Mouse (Mus musculus) kidney, embryonic 16.5 days (tissue): Measurements from ENCODE around the gene Krt1. TPM values are rescaled to one million over a fixed set of nuclear protein-coding genes. Genes with fewer than 3 reads are reported as not detected.

Experiments
- ATAC-seq: fragments of 200-750 bp; cut with Nextera tagmentation; 2 replicates; pipeline ENCODE4 v1.8.0; 2017; ENCODE audit warnings: moderate TSS enrichment; ENCODE audit not compliant: low FRiP score, low TSS enrichment
- H3K27ac ChIP-seq: fragments of 300-500 bp; sonication (generic); 2 replicates; pipeline ENCODE4 v1.5.1; 2014; ENCODE audit warnings: low read length
- H3K27me3 ChIP-seq: fragments of 300-500 bp; sonication (generic); 2 replicates; pipeline ENCODE4 v1.6.1; 2014; ENCODE audit warnings: low read length, control low read depth, mixed read lengths; ENCODE audit not compliant: insufficient read depth
- H3K36me3 ChIP-seq: fragments of 300-500 bp; sonication (generic); 2 replicates; pipeline ENCODE4 v1.6.1; 2014; ENCODE audit warnings: low read length, control low read depth, mixed read lengths; ENCODE audit not compliant: insufficient read depth
- H3K4me1 ChIP-seq: fragments of 300-500 bp; sonication (generic); 2 replicates; pipeline ENCODE4 v1.6.1; 2014; ENCODE audit warnings: low read length, control low read depth, mixed read lengths; ENCODE audit not compliant: insufficient read depth
- H3K4me2 ChIP-seq: fragments of 300-500 bp; sonication (generic); replicated peaks from 2 replicates; pipeline ENCODE4 v1.6.1; 2014; ENCODE audit warnings: low read depth, low read length
- H3K4me3 ChIP-seq: fragments of 300-500 bp; sonication (generic); 2 replicates; pipeline ENCODE4 v1.5.1; 2014; ENCODE audit warnings: mild to moderate bottlenecking, low read length
- H3K9ac ChIP-seq: fragments of 300-500 bp; sonication (generic); replicated peaks from 2 replicates; pipeline ENCODE4 v1.6.1; 2014; ENCODE audit warnings: low read length
- H3K9me3 ChIP-seq: fragments of 300-500 bp; sonication (generic); 2 replicates; pipeline ENCODE4 v1.6.1; 2016; ENCODE audit warnings: low read length, control low read depth
- WGBS: fragments of 180-500 bp; shearing (Covaris S2); extraction: QIAGEN DNeasy Blood & Tissue Kit; methylation state at CpG from one replicate; pipeline ENCODE4 v1.1.7; 2014; 5-methylcytosine and 5-hydroxymethylcytosine counted together
- microRNA-seq: library from miRNA; unstranded; fragments of <30 nt; microRNA quantifications from one replicate; pipeline ENCODE4, GENCODE M21; 2016
- polyA plus RNA-seq: library from polyadenylated mRNA; unstranded; fragments of >200 nt; fragmentation: Nextera tagmentation; extraction: Ambion mirVana; gene quantifications from 2 replicates; pipeline ENCODE4 v1.2.1, GENCODE M21; 2015

Krt1 gene
- polyA plus RNA-seq, 1 experiment from 2014 or later, result 0.57 TPM

GRCm38 (mm10) chr15:101829441-101829840 lies 21.2 kb downstream of the Krt1 start:
- peaks cover 3% of the 10 kb centered on the region; the same call in 1 of the 2 replicates for H3K27me3 ChIP-seq
- no peak for ATAC-seq
- H3K27ac ChIP-seq, result no peak overlapping the region
- H3K9ac ChIP-seq, result no peak overlapping the region
- no peaks in the 10 kb centered on the region for H3K4me1 ChIP-seq
- 81% methylated on average over 5 of the region's 5 CpGs for WGBS
- H3K9me3 ChIP-seq, result no peaks in the 10 kb centered on the region
- H3K4me2 ChIP-seq, result no peak overlapping the region
- no peak overlapping the region for H3K4me3 ChIP-seq
- H3K36me3 ChIP-seq, result no peaks in the 10 kb centered on the region

GRCm38 (mm10) chr15:101821786-101822185 lies 28.8 kb downstream of the Krt1 start:
- Histone ChIP-seq H3K4me2 (no peak overlapping the region), H3K9me3 (no peaks in the 10 kb centered on the region), H3K9ac (no peak overlapping the region), H3K4me3 (no peak overlapping the region), H3K36me3 (no peaks in the 10 kb centered on the region), H3K4me1 (peaks cover 3% of the 10 kb centered on the region; the same call in 1 of the 2 replicates), H3K27me3 (no peaks in the 10 kb centered on the region), H3K27ac (no peak overlapping the region)
- no peak for ATAC-seq
- WGBS, result 35% methylated on average over 3 of the region's 3 CpGs

GRCm38 (mm10) chr15:101817875-101818274 lies 32.7 kb downstream of the Krt1 start, which contains the start of gene Krt2:
Gene Krt2, minus strand, starts transcription at chr15:101818169.
- WGBS, result 80% methylated on average over 16 of the region's 16 CpGs
- Histone ChIP-seq H3K27me3 (no peaks in the 10 kb centered on the region), H3K27ac (no peak within 1 kb of the TSS), H3K4me2 (no peak within 1 kb of the TSS), H3K9me3 (no peaks in the 10 kb centered on the region), H3K36me3 (no peaks in the 10 kb centered on the region), H3K9ac (no peak within 1 kb of the TSS), H3K4me1 (no peaks in the 10 kb centered on the region), H3K4me3 (no peak within 1 kb of the TSS)
- no peak for ATAC-seq

- Histone ChIP-seq H3K4me2 (no peak overlapping the region), H3K4me3 (no peak overlapping the region), H3K36me3 (no peaks in the 10 kb centered on the region), H3K9ac (no peak overlapping the region), H3K27me3 (no peaks in the 10 kb centered on the region), H3K9me3 (no peaks in the 10 kb centered on the region), H3K4me1 (no peaks in the 10 kb centered on the region), H3K27ac (no peak overlapping the region)
- ATAC-seq, result no peak
- WGBS, result 83% methylated on average over 11 of the region's 11 CpGs
Observed at GRCm38 (mm10) chr15:101803052-101803822, 47.4 kb downstream of the Krt1 start.

- 85% methylated on average over 6 of the region's 6 CpGs for WGBS
- H3K4me3 ChIP-seq, result no peak within 1 kb of the TSS
- no peak within 1 kb of the TSS for H3K27ac ChIP-seq
- no peak within 1 kb of the TSS for H3K9ac ChIP-seq
- H3K4me1 ChIP-seq, result no peaks in the 10 kb centered on the region
- no peaks in the 10 kb centered on the region for H3K36me3 ChIP-seq
- no peaks in the 10 kb centered on the region for H3K27me3 ChIP-seq
- ATAC-seq, result no peak
- no peaks in the 10 kb centered on the region for H3K9me3 ChIP-seq
- H3K4me2 ChIP-seq, result no peak within 1 kb of the TSS
Observed at GRCm38 (mm10) chr15:101802296-101802835, 48.2 kb downstream of the Krt1 start, which contains the start of gene Krt73. Gene Krt73, minus strand, starts transcription at chr15:101802346.

Small RNA genes lying within 50 kb of the gene (microRNA-seq; reads per million reads assigned to microRNA genes)
- gene Gm44356, result not detected

Other genes starting within 250 kb of the Krt1 start
- gene Gm5414, start 222.6 kb downstream of the Krt1 start, polyA plus RNA-seq, result not detected in 2 replicates
- gene Gm5478, start 203.4 kb downstream of the Krt1 start, polyA plus RNA-seq, result not detected in 2 replicates
- not detected in 2 replicates for gene Krt6b, start 170.5 kb downstream of the Krt1 start, polyA plus RNA-seq
- gene Krt6a, start 156.5 kb downstream of the Krt1 start, polyA plus RNA-seq, result 0.10 and 0.49 TPM in 2 replicates
- gene Krt5, start 137.9 kb downstream of the Krt1 start, polyA plus RNA-seq, result 0.26 and 0.67 TPM in 2 replicates
- gene Krt71, start 107.7 kb downstream of the Krt1 start, polyA plus RNA-seq, result not detected in 2 replicates
- gene Krt72, start 64.3 kb downstream of the Krt1 start, polyA plus RNA-seq, result not detected in 2 replicates
- not detected in 2 replicates for gene Krt73, start 48.4 kb downstream of the Krt1 start, polyA plus RNA-seq
- not detected in 2 replicates for gene Krt2, start 32.6 kb downstream of the Krt1 start, polyA plus RNA-seq
- 0.06 TPM in 1 of 2 replicates, not detected in the other for gene Krt77, start 18.9 kb upstream of the Krt1 start, polyA plus RNA-seq
- gene Krt76, start 42.1 kb upstream of the Krt1 start, polyA plus RNA-seq, result not detected in 2 replicates
- 0.42 and 0.82 TPM in 2 replicates for gene Krt4, start 73.9 kb upstream of the Krt1 start, polyA plus RNA-seq
- 0.41 and 0.42 TPM in 2 replicates for gene Krt79, start 89.5 kb upstream of the Krt1 start, polyA plus RNA-seq
- gene Krt78, start 103.5 kb upstream of the Krt1 start, polyA plus RNA-seq, result 0.06 and 0.16 TPM in 2 replicates
- gene Krt8, start 153.7 kb upstream of the Krt1 start, polyA plus RNA-seq, result 267 and 282 TPM in 2 replicates
- gene Krt18, start 177.4 kb upstream of the Krt1 start, polyA plus RNA-seq, result 216 and 223 TPM in 2 replicates
- gene Eif4b, start 223.0 kb upstream of the Krt1 start, polyA plus RNA-seq, result 137 and 140 TPM in 2 replicates
- gene Tns2, start 249.6 kb upstream of the Krt1 start, polyA plus RNA-seq, result 51.2 and 56.3 TPM in 2 replicates